Mouse (Mus musculus) intestine, embryonic 14.5 days (tissue): ENCODE data around the gene Duoxa2. TPM values are rescaled to one million over a fixed set of nuclear protein-coding genes. Genes with fewer than 3 reads are reported as not detected.

Experiments used
- ATAC-seq: fragments of 200-750 bp; cut with Nextera tagmentation; replicated peaks from 2 replicates; pipeline ENCODE4 v1.8.0; 2017; ENCODE audit warnings: low read depth, moderate number of reproducible peaks, moderate TSS enrichment, moderate library complexity; ENCODE audit not compliant: low FRiP score, low TSS enrichment
- DNase-seq: peaks from one replicate; pipeline ENCODE4 v3.0.0-alpha.2; 2018; ENCODE audit warnings: low spot score
- H3K27ac ChIP-seq: fragments of 300-500 bp; sonication (generic); 2 replicates; pipeline ENCODE4 v1.5.1; 2014; ENCODE audit warnings: low read depth, mild to moderate bottlenecking, control low read depth
- H3K27me3 ChIP-seq: fragments of 300-500 bp; sonication (generic); replicated peaks from 2 replicates; pipeline ENCODE4 v1.6.1; 2014; ENCODE audit warnings: low read length, control low read depth; ENCODE audit not compliant: control insufficient read depth, insufficient read depth
- H3K36me3 ChIP-seq: fragments of 300-500 bp; sonication (generic); 2 replicates; pipeline ENCODE4 v1.6.1; 2014; ENCODE audit warnings: low read length, control low read depth; ENCODE audit not compliant: control insufficient read depth, insufficient read depth
- H3K4me1 ChIP-seq: fragments of 300-500 bp; sonication (generic); replicated peaks from 2 replicates; pipeline ENCODE4 v1.6.1; 2014; ENCODE audit warnings: low read length, control low read depth, mixed read lengths; ENCODE audit not compliant: control insufficient read depth, insufficient read depth
- H3K4me2 ChIP-seq: fragments of 300-500 bp; sonication (generic); 2 replicates; pipeline ENCODE4 v1.6.1; 2014; ENCODE audit warnings: low read length
- H3K4me3 ChIP-seq: fragments of 300-500 bp; sonication (generic); 2 replicates; pipeline ENCODE4 v1.5.1; 2014; ENCODE audit warnings: low read depth, low read length, control low read depth, mixed read lengths
- H3K9ac ChIP-seq: fragments of 300-500 bp; sonication (generic); 2 replicates; pipeline ENCODE4 v1.6.1; 2014; ENCODE audit warnings: mild to moderate bottlenecking, low read length
- H3K9me3 ChIP-seq: fragments of 300-500 bp; sonication (generic); 2 replicates; pipeline ENCODE4 v1.6.1; 2016; ENCODE audit warnings: low read length, control low read depth; ENCODE audit not compliant: control insufficient read depth
- WGBS: fragments of 180-500 bp; shearing (Covaris S2); extraction: QIAGEN DNeasy Blood & Tissue Kit; methylation state at CpG from one replicate; pipeline ENCODE4 v1.1.7; 2014; 5-methylcytosine and 5-hydroxymethylcytosine counted together
- polyA plus RNA-seq: library from polyadenylated mRNA; unstranded; fragments of >200 nt; fragmentation: Nextera tagmentation; extraction: Ambion mirVana; gene quantifications from 2 replicates; pipeline ENCODE4 v1.2.1, GENCODE M21; 2014

Duoxa2 gene
- polyA plus RNA-seq, 1 experiment from 2014 or later = 0.18 TPM

- Histone ChIP-seq H3K9ac (no peak overlapping the region), H3K4me2 (no peak overlapping the region), H3K4me3 (no peak overlapping the region), H3K9me3 (no peaks in the 10 kb centered on the region), H3K36me3 (no peaks in the 10 kb centered on the region), H3K27me3 (peaks cover 84% of the 10 kb centered on the region), H3K4me1 (peaks cover 11% of the 10 kb centered on the region), H3K27ac (no peak overlapping the region)
- 11% methylated on average over 9 of the region's 9 CpGs for whole genome bisulfite sequencing
- ATAC-seq (no peak), DNase-seq (peak; percentile 76)
Observed at GRCm38 (mm10) chr2:122302574-122303241, 4.0 kb downstream of the Duoxa2 start.

GRCm38 (mm10) chr2:122304544-122304943 is 5.8 kb downstream of the Duoxa2 start:
- Histone ChIP-seq H3K9me3 (no peaks in the 10 kb centered on the region), H3K4me2 (no peak overlapping the region), H3K27me3 (peaks cover 79% of the 10 kb centered on the region), H3K4me1 (peaks cover 8% of the 10 kb centered on the region), H3K27ac (no peak overlapping the region), H3K9ac (no peak overlapping the region), H3K36me3 (no peaks in the 10 kb centered on the region), H3K4me3 (no peak overlapping the region)
- ATAC-seq (no peak), DNase-seq (no peak)
- WGBS = 89% methylated on average over 6 of the region's 6 CpGs

GRCm38 (mm10) chr2:122305097-122305892 is 6.6 kb downstream of the Duoxa2 start:
- ATAC-seq (no peak), DNase-seq (no peak)
- peaks cover 74% of the 10 kb centered on the region for H3K27me3 ChIP-seq

GRCm38 (mm10) chr2:122306184-122306583 is 7.5 kb downstream of the Duoxa2 start:
- no peak overlapping the region for H3K9ac ChIP-seq
- H3K9me3 ChIP-seq = no peaks in the 10 kb centered on the region
- peaks cover 70% of the 10 kb centered on the region for H3K27me3 ChIP-seq
- no peaks in the 10 kb centered on the region for H3K36me3 ChIP-seq
- WGBS = 53% methylated on average over 4 of the region's 4 CpGs
- ATAC-seq (no peak), DNase-seq (no peak)
- H3K4me1 ChIP-seq = peaks cover 5% of the 10 kb centered on the region; the same call in 1 of the 2 replicates
- H3K4me3 ChIP-seq = no peak overlapping the region
- no peak overlapping the region for H3K27ac ChIP-seq
- no peak overlapping the region for H3K4me2 ChIP-seq

More at GRCm38 (mm10) chr2:122305097-122305892, 6.6 kb downstream of the Duoxa2 start:
- 84% methylated on average over 16 of the region's 16 CpGs for WGBS
- Histone ChIP-seq H3K9ac (no peak overlapping the region), H3K27ac (no peak overlapping the region), H3K4me2 (no peak overlapping the region), H3K4me1 (peaks cover 8% of the 10 kb centered on the region), H3K9me3 (no peaks in the 10 kb centered on the region), H3K4me3 (no peak overlapping the region), H3K36me3 (no peaks in the 10 kb centered on the region)

GRCm38 (mm10) chr2:122309647-122310046 is 10.9 kb downstream of the Duoxa2 start:
- Histone ChIP-seq H3K9ac (no peak overlapping the region), H3K27me3 (peaks cover 74% of the 10 kb centered on the region)

GRCm38 (mm10) chr2:122311561-122311960 is 12.9 kb downstream of the Duoxa2 start:
- H3K27ac ChIP-seq = no peak overlapping the region
- H3K4me3 ChIP-seq = no peak overlapping the region
- ATAC-seq = no peak
- no peak overlapping the region for H3K9ac ChIP-seq
- H3K4me1 ChIP-seq = no peaks in the 10 kb centered on the region
- H3K36me3 ChIP-seq = no peaks in the 10 kb centered on the region
- H3K4me2 ChIP-seq = no peak overlapping the region
- H3K9me3 ChIP-seq = no peaks in the 10 kb centered on the region
- H3K27me3 ChIP-seq = peaks cover 74% of the 10 kb centered on the region
- WGBS = 63% methylated on average over 2 of the region's 2 CpGs
- no peak for DNase-seq

More at GRCm38 (mm10) chr2:122309647-122310046, 10.9 kb downstream of the Duoxa2 start:
- WGBS = 38% methylated on average over 3 of the region's 3 CpGs
- DNase-seq = no peak
- Histone ChIP-seq H3K4me1 (no peaks in the 10 kb centered on the region), H3K4me3 (no peak overlapping the region), H3K9me3 (no peaks in the 10 kb centered on the region), H3K27ac (no peak overlapping the region), H3K36me3 (no peaks in the 10 kb centered on the region), H3K4me2 (no peak overlapping the region)
- ATAC-seq = no peak

- Histone ChIP-seq H3K4me2 (peak overlapping the region; percentile 40), H3K9me3 (no peaks in the 10 kb centered on the region), H3K4me1 (no peaks in the 10 kb centered on the region), H3K27ac (no peak overlapping the region), H3K4me3 (peak overlapping the region; percentile 12; the same call in 1 of the 2 replicates), H3K9ac (no peak overlapping the region), H3K36me3 (no peaks in the 10 kb centered on the region), H3K27me3 (peaks cover 61% of the 10 kb centered on the region)
- ATAC-seq (peak; percentile 78), DNase-seq (peak; percentile 87)
- WGBS = 4% methylated on average over 27 of the region's 27 CpGs
Observed at GRCm38 (mm10) chr2:122312722-122313417, 14.2 kb downstream of the Duoxa2 start.

- Histone ChIP-seq H3K27me3 (peaks cover 59% of the 10 kb centered on the region), H3K36me3 (no peaks in the 10 kb centered on the region), H3K27ac (no peak within 1 kb of the TSS), H3K4me3 (peak within 1 kb of the TSS; percentile 12), H3K4me1 (no peaks in the 10 kb centered on the region), H3K9me3 (no peaks in the 10 kb centered on the region), H3K4me2 (peak within 1 kb of the TSS; percentile 40), H3K9ac (no peak within 1 kb of the TSS)
- ATAC-seq (0 out of 2 replicates have a peak, but pooled peaks have one; percentile 21), DNase-seq (no peak)
- 2% methylated on average over 24 of the region's 24 CpGs for WGBS
Observed at GRCm38 (mm10) chr2:122313536-122313935, 14.8 kb downstream of the Duoxa2 start, which contains the start of gene Duoxa1. Duoxa1 (minus strand) TSS chr2:122313730.
